In the genomic region with DNA sequence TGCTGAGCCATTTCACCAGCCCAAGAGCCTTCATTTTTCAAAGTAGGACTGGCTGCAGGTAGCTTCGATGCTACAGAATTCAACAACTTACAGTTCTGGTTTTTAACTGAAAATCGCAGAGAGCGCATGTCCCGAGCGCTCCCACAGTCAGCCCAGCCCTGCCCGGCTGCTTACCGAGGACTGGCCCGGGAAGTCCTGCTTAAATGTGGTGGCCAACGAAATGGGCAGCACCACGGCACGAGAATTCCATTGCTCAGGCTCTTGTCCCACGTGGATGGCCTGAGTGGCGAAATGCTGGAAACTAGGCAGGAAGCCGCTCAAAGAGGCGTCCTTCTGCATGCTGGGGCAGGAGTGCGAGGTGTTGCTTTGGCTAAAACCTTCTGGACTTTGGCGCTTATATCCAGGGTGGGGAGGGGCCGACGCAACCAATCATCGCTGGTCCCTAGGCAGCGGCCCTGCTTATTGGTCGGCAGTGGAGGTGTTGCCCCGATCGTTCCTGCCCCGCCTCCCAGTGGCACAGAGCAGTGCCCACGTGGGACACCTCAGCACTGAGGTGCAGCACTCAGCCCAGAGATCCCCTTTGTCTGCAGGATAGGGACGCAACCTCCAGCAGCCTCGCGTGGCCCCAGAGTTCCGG, we compare ENCODE assay signal across 8 mouse cellular contexts. TPM values are rescaled to one million over a fixed set of nuclear protein-coding genes. Genes with fewer than 3 reads are reported as not detected.
DNase-seq lines count a peak whose midpoint lies in the region; TF ChIP-seq lines count a peak whose summit lies in the region.

A gene (minus strand): TSS at position 386 of the 637 bp plus-strand sequence.

- WGBS in macrophage (ENCODE audit: missing documents): 2% methylated on average over 27 of the region's 30 CpGs

- peak; percentile 82 to 90 for DNase-seq in adrenal gland, adult 18-20 months (ENCODE audit: low spot score in 2 of 2)
- peak; percentile 96 for DNase-seq in embryo, embryonic 10.5 days (ENCODE audit: low spot score)
- DNase-seq in gastrocnemius, postnatal 10 days: peak; percentile 73
- DNase-seq in hindlimb bud, embryonic 11.5 days (ENCODE audit: extremely low spot score, low read depth, low spot score): peak; percentile 53
- peak; percentile 80 to 87 for DNase-seq in left cerebral cortex, adult 2 months (ENCODE audit: extremely low spot score in 1 of 2, low spot score in 2 of 2)
- DNase-seq in right cerebral cortex, adult 2 months (ENCODE audit: low spot score in 2 of 2): peak; percentile 79 to 85
- DNase-seq in urinary bladder, postnatal 10 days (ENCODE audit: low spot score): peak; percentile 40

- peak within 1 kb of the TSS; percentile 65 for H3K4me3 ChIP-seq in left cerebral cortex, adult 2 months
- H3K4me3 ChIP-seq in macrophage (ENCODE audit: inconsistent target): peak within 1 kb of the TSS; percentile 16; the same call in 1 of the 2 replicates

- peak within 1 kb of the TSS; percentile 58; the same call in 1 of the 2 replicates for H3K27ac ChIP-seq in left cerebral cortex, adult 2 months
- H3K27ac ChIP-seq in macrophage: no peak within 1 kb of the TSS

- H3K36me3 ChIP-seq in macrophage (ENCODE audit: inconsistent target): no peaks in the 10 kb centered on the region

- intact Hi-C loops in left cerebral cortex, adult 2 months (cut with DNase I): loop anchor here (5.0 kb wide), 1 partner anchor 48 kb away; no protein-coding TSS in a partner anchor

- no peak for TF ChIP-seq CTCF in left cerebral cortex, adult 2 months (IDR thresholded peaks at IDR 0.05)

- H3K79me2 ChIP-seq in macrophage (ENCODE audit: inconsistent target): no peaks in the 10 kb centered on the region

RNA-seq across cellular contexts. Expression of the gene that starts here (rescaled TPM):
- total RNA-seq in adrenal gland, adult 18-20 months (2021): 10 to 100 TPM; 19.1 to 35.7 TPM
- under 1 TPM; 0.61 to 0.82 TPM for total RNA-seq in gastrocnemius, postnatal 10 days (2021)
- total RNA-seq in left cerebral cortex, adult 2 months (2021): 1 to 10 TPM; 5.4 to 6.9 TPM
- under 1 TPM in 1 of 26 experiments, not detected in 25; 0.85 TPM for total RNA-seq in macrophage (2018; cell fraction: chromatin; rRNA removed)
- under 1 TPM in 3 of 26 experiments, not detected in 23; 0.10 to 0.27 (median 0.14) TPM for total RNA-seq in macrophage (2018; cell fraction: cytosol; rRNA removed)
- total RNA-seq in macrophage (2018; cell fraction: nucleus; rRNA removed): under 1 TPM in 1 of 26 experiments, not detected in 25; 0.26 TPM
- polyA plus RNA-seq in macrophage (2018): not detected in 3 replicates

Comparison
In these comparisons a context has a peak if more than half of its experiments do, and no peak if none do; other contexts are left out.
1. Peak in DNase-seq in gastrocnemius, postnatal 10 days; RNA of the gene not detected or under 1 TPM.
2. DNase-seq: peak in every context shown above with its lines; median percentile 96 in embryo, embryonic 10.5 days; 86 in adrenal gland, adult 18-20 months; 84 in left cerebral cortex, adult 2 months; 82 in right cerebral cortex, adult 2 months; 73 in gastrocnemius, postnatal 10 days; 53 in hindlimb bud, embryonic 11.5 days; 40 in urinary bladder, postnatal 10 days.